Mouse (Mus musculus): ENCODE measurements around the gene Slc6a8. TPM values are rescaled to one million over a fixed set of nuclear protein-coding genes. Genes with fewer than 3 reads are reported as not detected.

Gene Slc6a8
- polyA plus RNA-seq, 1 experiment from 2014 or later = 9.2 TPM

Other genes starting within 250 kb of the Slc6a8 start
- gene Trex2, start 237.8 kb upstream of the Slc6a8 start, polyA plus RNA-seq (2015; fragmentation: Nextera tagmentation; extraction: Ambion mirVana) = not detected in 2 replicates
- gene Haus7, start 214.1 kb upstream of the Slc6a8 start, polyA plus RNA-seq (2015; fragmentation: Nextera tagmentation; extraction: Ambion mirVana) = 40.2 and 42.3 TPM in 2 replicates
- gene Bgn, start 189.5 kb upstream of the Slc6a8 start, polyA plus RNA-seq (2015; fragmentation: Nextera tagmentation; extraction: Ambion mirVana) = 98.9 and 99.9 TPM in 2 replicates
- gene Atp2b3, start 170.1 kb upstream of the Slc6a8 start, polyA plus RNA-seq (2015; fragmentation: Nextera tagmentation; extraction: Ambion mirVana) = 0.14 and 0.22 TPM in 2 replicates
- gene Dusp9, start 33.7 kb upstream of the Slc6a8 start, polyA plus RNA-seq (2015; fragmentation: Nextera tagmentation; extraction: Ambion mirVana) = 1.1 and 1.7 TPM in 2 replicates
- 9.1 and 11.1 TPM in 2 replicates for gene Pnck, start 13.0 kb upstream of the Slc6a8 start, polyA plus RNA-seq (2015; fragmentation: Nextera tagmentation; extraction: Ambion mirVana)
- gene Bcap31, start 43.0 kb downstream of the Slc6a8 start, polyA plus RNA-seq (2015; fragmentation: Nextera tagmentation; extraction: Ambion mirVana) = 187 and 188 TPM in 2 replicates
- gene Abcd1, start 43.4 kb downstream of the Slc6a8 start, polyA plus RNA-seq (2015; fragmentation: Nextera tagmentation; extraction: Ambion mirVana) = 18.0 and 19.4 TPM in 2 replicates
- gene Plxnb3, start 83.9 kb downstream of the Slc6a8 start, polyA plus RNA-seq (2015; fragmentation: Nextera tagmentation; extraction: Ambion mirVana) = 0.54 and 0.71 TPM in 2 replicates
- gene Srpk3, start 101.3 kb downstream of the Slc6a8 start, polyA plus RNA-seq (2015; fragmentation: Nextera tagmentation; extraction: Ambion mirVana) = 94.7 and 97.5 TPM in 2 replicates
- 523 and 569 TPM in 2 replicates for gene Idh3g, start 113.7 kb downstream of the Slc6a8 start, polyA plus RNA-seq (2015; fragmentation: Nextera tagmentation; extraction: Ambion mirVana)
- 155 TPM in 2 replicates for gene Ssr4, start 113.9 kb downstream of the Slc6a8 start, polyA plus RNA-seq (2015; fragmentation: Nextera tagmentation; extraction: Ambion mirVana)
- 0.32 and 0.45 TPM in 2 replicates for gene Pdzd4, start 151.8 kb downstream of the Slc6a8 start, polyA plus RNA-seq (2015; fragmentation: Nextera tagmentation; extraction: Ambion mirVana)
- 0.06 and 0.09 TPM in 2 replicates for gene Avpr2, start 219.0 kb downstream of the Slc6a8 start, polyA plus RNA-seq (2015; fragmentation: Nextera tagmentation; extraction: Ambion mirVana)
- 0.60 and 0.77 TPM in 2 replicates for gene L1cam, start 223.0 kb downstream of the Slc6a8 start, polyA plus RNA-seq (2015; fragmentation: Nextera tagmentation; extraction: Ambion mirVana)
- gene Arhgap4, start 248.7 kb downstream of the Slc6a8 start, polyA plus RNA-seq (2015; fragmentation: Nextera tagmentation; extraction: Ambion mirVana) = 3.7 and 4.7 TPM in 2 replicates
- gene Naa10, start 248.8 kb downstream of the Slc6a8 start, polyA plus RNA-seq (2015; fragmentation: Nextera tagmentation; extraction: Ambion mirVana) = 89.8 and 97.1 TPM in 2 replicates

Measured in heart, embryonic 16.5 days (tissue).